Mouse (Mus musculus) neural tube, embryonic 12.5 days (tissue): ENCODE results near the gene Mysm1. TPM values are rescaled to one million over a fixed set of nuclear protein-coding genes. Genes with fewer than 3 reads are reported as not detected.

Experiments
- ATAC-seq: fragments of 200-750 bp; cut with Nextera tagmentation; 2 replicates; pipeline ENCODE4 v1.8.0; 2017; ENCODE audit warnings: low read depth, mild to moderate bottlenecking, moderate TSS enrichment, moderate library complexity; ENCODE audit not compliant: low FRiP score
- H3K27ac ChIP-seq: fragments of 300-500 bp; sonication (generic); 2 replicates; pipeline ENCODE4 v1.5.1; 2016
- H3K27me3 ChIP-seq: fragments of 300-500 bp; sonication (generic); replicated peaks from 2 replicates; pipeline ENCODE4 v1.6.1; 2016; ENCODE audit warnings: mild to moderate bottlenecking
- H3K36me3 ChIP-seq: fragments of 300-500 bp; sonication (generic); 2 replicates; pipeline ENCODE4 v1.6.1; 2016; ENCODE audit warnings: mild to moderate bottlenecking
- H3K4me1 ChIP-seq: fragments of 300-500 bp; sonication (generic); 2 replicates; pipeline ENCODE4 v1.6.1; 2016
- H3K4me2 ChIP-seq: fragments of 300-500 bp; sonication (generic); replicated peaks from 2 replicates; pipeline ENCODE4 v1.6.1; 2016; ENCODE audit warnings: mild to moderate bottlenecking
- H3K4me3 ChIP-seq: fragments of 300-500 bp; sonication (generic); 2 replicates; pipeline ENCODE4 v1.5.1; 2016
- H3K9ac ChIP-seq: fragments of 300-500 bp; sonication (generic); 2 replicates; pipeline ENCODE4 v1.6.1; 2016; ENCODE audit warnings: mild to moderate bottlenecking
- H3K9me3 ChIP-seq: fragments of 300-500 bp; sonication (generic); 2 replicates; pipeline ENCODE4 v1.6.1; 2016; ENCODE audit warnings: mild to moderate bottlenecking
- WGBS: fragments of 180-500 bp; shearing (Covaris S2); methylation state at CpG from one replicate; pipeline ENCODE4 v1.1.7; 2016; 5-methylcytosine and 5-hydroxymethylcytosine counted together
- polyA plus RNA-seq: library from polyadenylated mRNA; unstranded; fragments of >200 nt; fragmentation: Nextera tagmentation; extraction: Ambion mirVana; gene quantifications from 2 replicates; pipeline ENCODE4 v1.2.1, GENCODE M21; 2016

Mysm1 gene
- polyA plus RNA-seq, 1 experiment from 2014 or later: 30.1 TPM

DNA sequence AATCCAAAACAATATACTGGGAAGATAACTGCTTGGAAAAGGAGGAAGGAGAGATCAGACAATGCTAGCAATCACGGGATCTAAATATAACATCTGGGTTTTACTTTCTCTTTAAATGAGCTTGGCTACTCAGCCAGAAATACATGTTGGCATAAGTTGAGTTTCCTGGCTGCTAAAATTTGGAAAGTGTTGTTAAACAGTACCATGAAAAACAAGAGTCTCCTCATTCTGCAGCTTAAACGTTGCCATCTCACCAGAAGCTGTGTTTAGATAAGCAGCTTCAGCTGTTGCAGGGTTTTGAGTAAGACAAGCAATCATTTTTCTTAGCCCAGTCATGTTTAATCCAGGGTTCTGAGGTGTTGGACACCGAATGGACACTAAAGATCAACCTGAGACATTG is 77.1 kb downstream of the Mysm1 start:
- no peak overlapping the region for H3K9ac ChIP-seq
- H3K4me3 ChIP-seq: no peak overlapping the region
- H3K9me3 ChIP-seq: no peaks in the 10 kb centered on the region
- 74% methylated on average over 3 of the region's 3 CpGs for WGBS
- no peaks in the 10 kb centered on the region for H3K27me3 ChIP-seq
- no peak overlapping the region for H3K27ac ChIP-seq
- H3K4me2 ChIP-seq: no peak overlapping the region
- H3K36me3 ChIP-seq: no peaks in the 10 kb centered on the region
- no peak for ATAC-seq
- H3K4me1 ChIP-seq: no peaks in the 10 kb centered on the region

DNA sequence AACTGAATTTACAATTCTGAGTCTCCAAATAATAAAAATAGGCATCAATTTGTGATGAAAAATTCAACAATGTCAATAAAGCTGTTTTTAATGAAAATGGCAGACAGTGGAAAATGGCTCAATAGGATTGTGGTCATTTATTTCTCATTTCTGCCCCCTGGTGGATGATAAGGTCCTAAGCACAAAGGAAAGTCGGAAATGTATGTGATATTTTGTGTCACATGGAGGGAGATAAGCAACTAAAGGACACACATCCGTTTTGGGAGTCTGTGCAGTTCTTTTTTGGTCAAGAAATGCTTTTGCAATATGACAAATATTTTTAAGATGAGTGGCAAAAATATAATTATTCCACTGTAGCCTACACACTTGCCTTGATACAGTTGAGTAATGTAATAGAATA is 78.2 kb downstream of the Mysm1 start:
- no peaks in the 10 kb centered on the region for H3K9me3 ChIP-seq
- 37% methylated on average over 2 of the region's 2 CpGs for WGBS
- H3K9ac ChIP-seq: no peak overlapping the region
- H3K27ac ChIP-seq: no peak overlapping the region
- ATAC-seq: no peak
- no peaks in the 10 kb centered on the region for H3K4me1 ChIP-seq
- H3K4me3 ChIP-seq: no peak overlapping the region
- H3K36me3 ChIP-seq: no peaks in the 10 kb centered on the region
- H3K4me2 ChIP-seq: no peak overlapping the region
- no peaks in the 10 kb centered on the region for H3K27me3 ChIP-seq

Other genes with a start within 250 kb of the Mysm1 start
- gene Tek, start 239.8 kb downstream of the Mysm1 start, polyA plus RNA-seq: 9.4 and 9.9 TPM in 2 replicates
- gene Eqtn, start 50.3 kb downstream of the Mysm1 start, polyA plus RNA-seq: 0.18 TPM in 1 of 2 replicates, not detected in the other
- gene Jun, start 73.1 kb upstream of the Mysm1 start, polyA plus RNA-seq: 104 and 109 TPM in 2 replicates